Mouse (Mus musculus) hematopoietic multipotent progenitor cell, adult 10-12 weeks (in vitro differentiated cells): ENCODE results near the gene Armh4. TPM values are rescaled to one million over a fixed set of nuclear protein-coding genes. Genes with fewer than 3 reads are reported as not detected.

ENCODE experiments used
- polyA plus RNA-seq: library from polyadenylated mRNA; stranded (reverse); fragments of >175 nt; gene quantifications from 2 replicates; pipeline ENCODE4 v1.2.3, GENCODE M21; 2012; ENCODE audit warnings: low replicate concordance

The Armh4 gene
- polyA plus RNA-seq: not detected in 2 replicates

GRCm38 (mm10) chr14:49782715-49783531 lies at the start of gene Armh4:
Gene Armh4 (minus strand): TSS chr14:49783383.

Other genes starting within 250 kb of the Armh4 start
- not detected in 2 replicates for gene Olfr722, start 118.6 kb upstream of the Armh4 start, polyA plus RNA-seq
- not detected in 2 replicates for gene Olfr723, start 148.4 kb upstream of the Armh4 start, polyA plus RNA-seq
- gene Olfr724, start 179.9 kb upstream of the Armh4 start, polyA plus RNA-seq: not detected in 2 replicates